Mouse (Mus musculus) midbrain, embryonic 11.5 days (tissue): ENCODE results near the gene Elavl4. TPM values are rescaled to one million over a fixed set of nuclear protein-coding genes. Genes with fewer than 3 reads are reported as not detected.

Source experiments
- ATAC-seq: fragments of 200-750 bp; cut with Nextera tagmentation; 2 replicates; pipeline ENCODE4 v1.8.0; 2017; ENCODE audit warnings: moderate TSS enrichment, moderate library complexity; ENCODE audit not compliant: low FRiP score
- DNase-seq: peaks from one replicate; pipeline ENCODE4 v3.0.0; 2015; ENCODE audit warnings: low spot score; ENCODE audit errors: missing footprints
- H3K27ac ChIP-seq: fragments of 300-500 bp; sonication (generic); 2 replicates; pipeline ENCODE4 v1.5.1; 2014; ENCODE audit warnings: low read depth, low read length
- H3K27me3 ChIP-seq: fragments of 300-500 bp; sonication (generic); 2 replicates; pipeline ENCODE4 v1.6.1; 2014; ENCODE audit warnings: mild to moderate bottlenecking, low read length, moderate library complexity, mixed read lengths; ENCODE audit not compliant: control insufficient read depth, insufficient read depth
- H3K36me3 ChIP-seq: fragments of 300-500 bp; sonication (generic); 2 replicates; pipeline ENCODE4 v1.6.1; 2014; ENCODE audit warnings: mild to moderate bottlenecking, low read length, moderate library complexity, mixed read lengths; ENCODE audit not compliant: control insufficient read depth, insufficient read depth
- H3K4me1 ChIP-seq: fragments of 300-500 bp; sonication (generic); 2 replicates; pipeline ENCODE4 v1.6.1; 2014; ENCODE audit warnings: low read length; ENCODE audit not compliant: control insufficient read depth, insufficient read depth
- H3K4me2 ChIP-seq: fragments of 300-500 bp; sonication (generic); 2 replicates; pipeline ENCODE4 v1.6.1; 2014; ENCODE audit warnings: mild to moderate bottlenecking, moderate library complexity
- H3K4me3 ChIP-seq: fragments of 300-500 bp; sonication (generic); 2 replicates; pipeline ENCODE4 v1.5.1; 2014; ENCODE audit warnings: low read depth, low read length
- H3K9ac ChIP-seq: fragments of 300-500 bp; sonication (generic); 2 replicates; pipeline ENCODE4 v1.6.1; 2014; ENCODE audit warnings: low read length
- H3K9me3 ChIP-seq: fragments of 300-500 bp; sonication (generic); 2 replicates; pipeline ENCODE4 v1.6.1; 2016; ENCODE audit warnings: low read length; ENCODE audit not compliant: control insufficient read depth
- WGBS: fragments of 180-500 bp; shearing (Covaris S2); extraction: QIAGEN DNeasy Blood & Tissue Kit; methylation state at CpG from one replicate; pipeline ENCODE4 v1.1.7; 2014; 5-methylcytosine and 5-hydroxymethylcytosine counted together
- polyA plus RNA-seq: library from polyadenylated mRNA; unstranded; fragments of >200 nt; fragmentation: Nextera tagmentation; extraction: Ambion mirVana; gene quantifications from 2 replicates; pipeline ENCODE4 v1.2.1, GENCODE M21; 2014

Gene Elavl4
- polyA plus RNA-seq, 1 experiment from 2014 or later, result 240 TPM

GRCm38 (mm10) chr4:110214543-110214942, 137.2 kb downstream of the Elavl4 start:
- ATAC-seq (no peak), DNase-seq (no peak)
- H3K4me2 ChIP-seq, result no peak overlapping the region
- H3K36me3 ChIP-seq, result no peaks in the 10 kb centered on the region; the same call in 1 of the 2 replicates
- H3K27ac ChIP-seq, result no peak overlapping the region
- H3K4me1 ChIP-seq, result no peaks in the 10 kb centered on the region; the same call in 1 of the 2 replicates
- H3K27me3 ChIP-seq, result no peaks in the 10 kb centered on the region
- no peak overlapping the region for H3K9ac ChIP-seq
- no peaks in the 10 kb centered on the region for H3K9me3 ChIP-seq
- H3K4me3 ChIP-seq, result no peak overlapping the region
- WGBS, result 94% methylated on average over 6 of the region's 6 CpGs

- no peaks in the 10 kb centered on the region for H3K9me3 ChIP-seq
- no peak overlapping the region for H3K27ac ChIP-seq
- no peaks in the 10 kb centered on the region; the same call in 1 of the 2 replicates for H3K4me1 ChIP-seq
- no peaks in the 10 kb centered on the region for H3K27me3 ChIP-seq
- no peak for DNase-seq
- no peak for ATAC-seq
- H3K4me2 ChIP-seq, result no peak overlapping the region
- H3K9ac ChIP-seq, result no peak overlapping the region
- WGBS, result 57% methylated on average over 5 of the region's 5 CpGs
- H3K4me3 ChIP-seq, result no peak overlapping the region
- no peaks in the 10 kb centered on the region; the same call in 1 of the 2 replicates for H3K36me3 ChIP-seq
Observed at GRCm38 (mm10) chr4:110213666-110214065, 138.0 kb downstream of the Elavl4 start.

- H3K36me3 ChIP-seq, result no peaks in the 10 kb centered on the region; the same call in 1 of the 2 replicates
- no peak overlapping the region for H3K4me2 ChIP-seq
- DNase-seq, result no peak
- no peak overlapping the region for H3K9ac ChIP-seq
- H3K9me3 ChIP-seq, result no peaks in the 10 kb centered on the region
- no peak for ATAC-seq
- H3K27me3 ChIP-seq, result no peaks in the 10 kb centered on the region
- H3K4me3 ChIP-seq, result no peak overlapping the region
- 73% methylated on average over 5 of the region's 5 CpGs for WGBS
- H3K27ac ChIP-seq, result no peak overlapping the region
- no peaks in the 10 kb centered on the region; the same call in 1 of the 2 replicates for H3K4me1 ChIP-seq
Observed at GRCm38 (mm10) chr4:110210246-110210645, 141.5 kb downstream of the Elavl4 start.

GRCm38 (mm10) chr4:110209613-110210012, 142.1 kb downstream of the Elavl4 start:
- WGBS, result 57% methylated on average over 5 of the region's 5 CpGs
- no peak for DNase-seq
- no peak for ATAC-seq
- Histone ChIP-seq H3K9ac (no peak overlapping the region), H3K4me2 (no peak overlapping the region), H3K27me3 (no peaks in the 10 kb centered on the region), H3K27ac (no peak overlapping the region), H3K4me3 (no peak overlapping the region), H3K36me3 (no peaks in the 10 kb centered on the region; the same call in 1 of the 2 replicates), H3K9me3 (no peaks in the 10 kb centered on the region), H3K4me1 (no peaks in the 10 kb centered on the region; the same call in 1 of the 2 replicates)

GRCm38 (mm10) chr4:110201680-110202079, 150.0 kb downstream of the Elavl4 start:
- H3K4me2 ChIP-seq, result no peak overlapping the region
- no peaks in the 10 kb centered on the region for H3K4me1 ChIP-seq
- H3K27ac ChIP-seq, result no peak overlapping the region
- no peaks in the 10 kb centered on the region; the same call in 1 of the 2 replicates for H3K36me3 ChIP-seq
- ATAC-seq (no peak), DNase-seq (no peak)
- H3K27me3 ChIP-seq, result no peaks in the 10 kb centered on the region
- no peak overlapping the region for H3K4me3 ChIP-seq
- WGBS, result 86% methylated on average over 3 of the region's 3 CpGs
- H3K9me3 ChIP-seq, result no peaks in the 10 kb centered on the region
- H3K9ac ChIP-seq, result no peak overlapping the region

- H3K36me3 ChIP-seq, result no peaks in the 10 kb centered on the region
- ATAC-seq, result no peak
- DNase-seq, result no peak
- no peak overlapping the region for H3K4me3 ChIP-seq
- no peaks in the 10 kb centered on the region for H3K27me3 ChIP-seq
- no peaks in the 10 kb centered on the region for H3K4me1 ChIP-seq
- no peak overlapping the region for H3K9ac ChIP-seq
- 82% methylated on average over 5 of the region's 5 CpGs for WGBS
- H3K4me2 ChIP-seq, result no peak overlapping the region
- H3K9me3 ChIP-seq, result no peaks in the 10 kb centered on the region
- no peak overlapping the region for H3K27ac ChIP-seq
Observed at GRCm38 (mm10) chr4:110199897-110200296, 151.8 kb downstream of the Elavl4 start.

- no peaks in the 10 kb centered on the region for H3K36me3 ChIP-seq
- H3K9me3 ChIP-seq, result no peaks in the 10 kb centered on the region
- H3K4me1 ChIP-seq, result no peaks in the 10 kb centered on the region
- no peaks in the 10 kb centered on the region for H3K27me3 ChIP-seq
- H3K9ac ChIP-seq, result no peak overlapping the region
- no peak overlapping the region for H3K27ac ChIP-seq
- 68% methylated on average over 2 of the region's 2 CpGs for WGBS
- no peak overlapping the region for H3K4me2 ChIP-seq
- no peak overlapping the region for H3K4me3 ChIP-seq
- DNase-seq (no peak), ATAC-seq (no peak)
Observed at GRCm38 (mm10) chr4:110198600-110198999, 153.1 kb downstream of the Elavl4 start.

GRCm38 (mm10) chr4:110177263-110177662, 174.4 kb downstream of the Elavl4 start:
- Histone ChIP-seq H3K4me2 (no peak overlapping the region), H3K9ac (no peak overlapping the region), H3K27me3 (no peaks in the 10 kb centered on the region), H3K4me1 (no peaks in the 10 kb centered on the region), H3K9me3 (no peaks in the 10 kb centered on the region), H3K36me3 (no peaks in the 10 kb centered on the region), H3K27ac (no peak overlapping the region), H3K4me3 (no peak overlapping the region)
- ATAC-seq (no peak), DNase-seq (no peak)
- 94% methylated on average over 2 of the region's 2 CpGs for WGBS

GRCm38 (mm10) chr4:110172028-110172427, 179.7 kb downstream of the Elavl4 start:
- no peak overlapping the region for H3K4me2 ChIP-seq
- no peak overlapping the region for H3K4me3 ChIP-seq
- no peaks in the 10 kb centered on the region for H3K9me3 ChIP-seq
- H3K9ac ChIP-seq, result no peak overlapping the region
- ATAC-seq (no peak), DNase-seq (no peak)
- H3K27ac ChIP-seq, result no peak overlapping the region
- no peaks in the 10 kb centered on the region for H3K36me3 ChIP-seq
- H3K4me1 ChIP-seq, result no peaks in the 10 kb centered on the region
- no peaks in the 10 kb centered on the region for H3K27me3 ChIP-seq
- WGBS, result 82% methylated on average over 5 of the region's 5 CpGs
